In genomic region chr17:13938652-13939051, GRCm38 (mm10) we compare ENCODE assay signal across 13 mouse cellular contexts. TPM values are rescaled to one million over a fixed set of nuclear protein-coding genes. Genes with fewer than 3 reads are reported as not detected.
DNase-seq lines count a peak whose midpoint lies in the region; ATAC-seq lines count a peak whose summit lies in the region.
"Had no signal": no experiment of that assay in that cellular context is flagged by ENCODE, and none has a peak within 500 bp of the region (broad histone marks: within the 10 kb centered on the region; RNA-seq: fewer than 3 reads in every experiment).

No protein-coding gene starts in this region.

- DNase-seq in embryonic facial prominence, embryonic 14.5 days (ENCODE audit: low spot score), result peak; percentile 32
- no peak for DNase-seq in embryonic facial prominence, embryonic 10.5 days (ENCODE audit: low spot score)
- peak; percentile 12 to 33 for DNase-seq in kidney, adult 8-10 months
- peak; percentile 14 for DNase-seq in lung, postnatal 14 days
- DNase-seq in frontal cortex, postnatal 14 days (ENCODE audit: low spot score in 2 of 2), result no peak
- no peak for DNase-seq in adrenal gland, postnatal 25 days
- DNase-seq: B cell, adult 2 months; cerebellum, postnatal 25 days had no signal

- no peak overlapping the region for H3K4me2 ChIP-seq in embryonic facial prominence, embryonic 14.5 days (ENCODE audit: low read depth, low read length)
- H3K4me2 ChIP-seq in neural tube, embryonic 14.5 days (ENCODE audit: low read depth, low read length), result no peak overlapping the region
- no peak overlapping the region for H3K4me2 ChIP-seq in neural tube, embryonic 15.5 days

- no peak overlapping the region for H3K9ac ChIP-seq in embryonic facial prominence, embryonic 14.5 days (ENCODE audit: low read depth, low read length)
- no peak overlapping the region for H3K9ac ChIP-seq in neural tube, embryonic 14.5 days (replicated peaks; ENCODE audit: low read depth, low read length)
- H3K9ac ChIP-seq in neural tube, embryonic 15.5 days (replicated peaks), result no peak overlapping the region
- H3K9ac ChIP-seq: liver, embryonic 14.5 days had no signal

- H3K36me3 ChIP-seq in embryonic facial prominence, embryonic 14.5 days (ENCODE audit: control insufficient read depth, insufficient read depth, low read length), result no peaks in the 10 kb centered on the region
- H3K36me3 ChIP-seq in embryonic facial prominence, embryonic 10.5 days (replicated peaks), result no peaks in the 10 kb centered on the region
- no peaks in the 10 kb centered on the region for H3K36me3 ChIP-seq in neural tube, embryonic 14.5 days (ENCODE audit: control insufficient read depth, insufficient read depth, low read length)
- no peaks in the 10 kb centered on the region for H3K36me3 ChIP-seq in neural tube, embryonic 15.5 days

- no peak for ATAC-seq in embryonic facial prominence, embryonic 14.5 days (ENCODE audit: low read depth)
- peak; percentile 49; the same call in 1 of the 2 replicates for ATAC-seq in neural tube, embryonic 14.5 days (ENCODE audit: low read depth)
- no peak for ATAC-seq in neural tube, embryonic 15.5 days (ENCODE audit: low FRiP score)

- no peaks in the 10 kb centered on the region for H3K27me3 ChIP-seq in embryonic facial prominence, embryonic 14.5 days (replicated peaks; ENCODE audit: control insufficient read depth, insufficient read depth, low read length)
- H3K27me3 ChIP-seq in embryonic facial prominence, embryonic 10.5 days (replicated peaks; ENCODE audit: low read depth, poor library complexity, severe bottlenecking), result no peaks in the 10 kb centered on the region
- no peaks in the 10 kb centered on the region for H3K27me3 ChIP-seq in neural tube, embryonic 14.5 days (ENCODE audit: control insufficient read depth, insufficient read depth, low read length)
- no peaks in the 10 kb centered on the region for H3K27me3 ChIP-seq in neural tube, embryonic 15.5 days (replicated peaks)

- H3K9me3 ChIP-seq in embryonic facial prominence, embryonic 14.5 days (ENCODE audit: control insufficient read depth, low read length), result no peaks in the 10 kb centered on the region
- no peaks in the 10 kb centered on the region for H3K9me3 ChIP-seq in embryonic facial prominence, embryonic 10.5 days
- H3K9me3 ChIP-seq in neural tube, embryonic 14.5 days (ENCODE audit: control insufficient read depth, low read length), result no peaks in the 10 kb centered on the region
- H3K9me3 ChIP-seq in neural tube, embryonic 15.5 days (replicated peaks), result no peaks in the 10 kb centered on the region

- no peaks in the 10 kb centered on the region for H3K4me1 ChIP-seq in embryonic facial prominence, embryonic 14.5 days (ENCODE audit: control insufficient read depth, insufficient read depth, low read length)
- H3K4me1 ChIP-seq in embryonic facial prominence, embryonic 10.5 days, result no peaks in the 10 kb centered on the region
- H3K4me1 ChIP-seq in neural tube, embryonic 14.5 days (ENCODE audit: control insufficient read depth, insufficient read depth, low read length), result no peaks in the 10 kb centered on the region
- H3K4me1 ChIP-seq in neural tube, embryonic 15.5 days, result no peaks in the 10 kb centered on the region

- 80% methylated on average over 3 of the region's 3 CpGs for WGBS in embryonic facial prominence, embryonic 14.5 days
- 83% methylated on average over 3 of the region's 3 CpGs for WGBS in embryonic facial prominence, embryonic 10.5 days
- WGBS in neural tube, embryonic 14.5 days, result 64% methylated on average over 3 of the region's 3 CpGs
- WGBS in neural tube, embryonic 15.5 days, result 61% methylated on average over 3 of the region's 3 CpGs

- no peak overlapping the region for H3K27ac ChIP-seq in embryonic facial prominence, embryonic 14.5 days (replicated peaks; ENCODE audit: low read depth, low read length)
- H3K27ac ChIP-seq in embryonic facial prominence, embryonic 10.5 days (replicated peaks), result no peak overlapping the region
- no peak overlapping the region for H3K27ac ChIP-seq in neural tube, embryonic 14.5 days (ENCODE audit: low read depth, low read length)
- no peak overlapping the region for H3K27ac ChIP-seq in neural tube, embryonic 15.5 days (replicated peaks)
- H3K27ac ChIP-seq: liver, embryonic 14.5 days had no signal

- H3K4me3 ChIP-seq in embryonic facial prominence, embryonic 14.5 days (ENCODE audit: low read depth, low read length), result no peak overlapping the region
- no peak overlapping the region for H3K4me3 ChIP-seq in embryonic facial prominence, embryonic 10.5 days
- H3K4me3 ChIP-seq in neural tube, embryonic 14.5 days (ENCODE audit: low read depth, low read length), result no peak overlapping the region
- no peak overlapping the region for H3K4me3 ChIP-seq in neural tube, embryonic 15.5 days (replicated peaks)

RNA-seq across cellular contexts. Expression of gene Gm7168, which starts 9.5 kb away (rescaled TPM):
- polyA plus RNA-seq in embryonic facial prominence, embryonic 14.5 days (2014; fragmentation: Nextera tagmentation; extraction: Ambion mirVana), result not detected in 2 replicates
- not detected in 2 replicates for polyA plus RNA-seq in embryonic facial prominence, embryonic 10.5 days (2016; fragmentation: Nextera tagmentation; extraction: Ambion mirVana)
- not detected in 2 replicates for polyA plus RNA-seq in neural tube, embryonic 14.5 days (2014; fragmentation: Nextera tagmentation; extraction: Ambion mirVana)
- polyA plus RNA-seq in neural tube, embryonic 15.5 days (2015; fragmentation: Nextera tagmentation; extraction: Ambion mirVana), result not detected in 2 replicates
- total RNA-seq in adrenal gland, postnatal 25 days (2021), result not detected in 2 replicates
- total RNA-seq: gastrocnemius, postnatal 4 days; layer of hippocampus, adult 8-10 months had no signal
- polyA plus RNA-seq: liver, embryonic 14.5 days had no signal

Comparison
In these comparisons a context has a peak if more than half of its experiments do, and no peak if none do; other contexts are left out.
1. DNase-seq: peak in embryonic facial prominence, embryonic 14.5 days (single experiment), kidney, adult 8-10 months (2 of 2) and lung, postnatal 14 days (single experiment); none in embryonic facial prominence, embryonic 10.5 days (single experiment), frontal cortex, postnatal 14 days (0 of 2) and adrenal gland, postnatal 25 days (single experiment).